Comparison of ENCODE assay signal across 16 mouse cellular contexts in the genomic region with DNA sequence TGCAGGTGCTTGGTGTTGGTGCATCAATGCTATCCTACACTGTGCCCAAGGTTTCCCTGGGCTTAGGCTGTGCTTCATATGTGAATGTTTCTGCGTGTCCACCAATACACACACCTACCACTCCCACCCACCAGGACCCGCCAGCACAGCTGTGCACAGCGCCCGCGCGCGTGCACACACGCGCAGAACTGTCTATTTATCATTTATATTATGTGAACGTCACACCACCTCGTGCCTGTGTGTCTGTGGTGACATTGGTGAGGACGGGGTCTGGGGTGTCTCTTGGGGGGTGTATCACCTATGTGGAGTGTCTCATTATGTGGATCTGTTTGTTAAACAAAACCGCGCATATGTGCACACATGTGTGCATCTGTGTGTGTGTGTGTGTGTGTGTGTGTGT. TPM values are rescaled to one million over a fixed set of nuclear protein-coding genes. Genes with fewer than 3 reads are reported as not detected.
DNase-seq lines count a peak whose midpoint lies in the region; ATAC-seq lines count a peak whose summit lies in the region.
"Had no signal": no experiment of that assay in that cellular context is flagged by ENCODE, and none has a peak within 500 bp of the region (broad histone marks: within the 10 kb centered on the region; RNA-seq: fewer than 3 reads in every experiment).

No protein-coding gene starts in this region.

- H3K4me2 ChIP-seq in forebrain, embryonic 16.5 days (ENCODE audit: low read length): peak overlapping the region; percentile 73
- H3K4me2 ChIP-seq in neural tube, embryonic 14.5 days (ENCODE audit: low read depth, low read length): peak overlapping the region; percentile 50
- no peak overlapping the region for H3K4me2 ChIP-seq in liver, embryonic 11.5 days

- peak; percentile 36 for ATAC-seq in forebrain, embryonic 16.5 days
- peak; percentile 63 for ATAC-seq in neural tube, embryonic 14.5 days (ENCODE audit: low read depth)
- ATAC-seq in liver, embryonic 11.5 days (replicated peaks; ENCODE audit: low FRiP score): no peak
- no peak for ATAC-seq in megakaryocyte, adult 5-6 weeks (ENCODE audit: poor library complexity, severe bottlenecking)

- 81% methylated on average over 14 of the region's 14 CpGs for WGBS in forebrain, embryonic 10.5 days
- WGBS in forebrain, embryonic 16.5 days: 54% methylated on average over 14 of the region's 14 CpGs
- WGBS in midbrain, embryonic 10.5 days: 78% methylated on average over 14 of the region's 14 CpGs
- whole genome bisulfite sequencing in neural tube, embryonic 14.5 days: 52% methylated on average over 14 of the region's 14 CpGs
- 70% methylated on average over 14 of the region's 14 CpGs for WGBS in liver, embryonic 11.5 days

- peaks cover 73% of the 10 kb centered on the region for H3K27me3 ChIP-seq in forebrain, embryonic 10.5 days (ENCODE audit: poor library complexity, severe bottlenecking)
- H3K27me3 ChIP-seq in forebrain, embryonic 16.5 days (replicated peaks; ENCODE audit: control insufficient read depth, insufficient read depth, low read length): peaks cover 2% of the 10 kb centered on the region
- H3K27me3 ChIP-seq in midbrain, embryonic 10.5 days (ENCODE audit: low read depth, poor library complexity, severe bottlenecking): peaks cover 93% of the 10 kb centered on the region
- H3K27me3 ChIP-seq in neural tube, embryonic 14.5 days (ENCODE audit: control insufficient read depth, insufficient read depth, low read length): no peaks in the 10 kb centered on the region
- H3K27me3 ChIP-seq in liver, embryonic 11.5 days (replicated peaks; ENCODE audit: control insufficient read depth, insufficient read depth, low read length): peaks cover 34% of the 10 kb centered on the region

- no peaks in the 10 kb centered on the region for H3K36me3 ChIP-seq in forebrain, embryonic 10.5 days (replicated peaks)
- no peaks in the 10 kb centered on the region for H3K36me3 ChIP-seq in forebrain, embryonic 16.5 days (ENCODE audit: control insufficient read depth, insufficient read depth)
- H3K36me3 ChIP-seq in midbrain, embryonic 10.5 days: no peaks in the 10 kb centered on the region
- H3K36me3 ChIP-seq in neural tube, embryonic 14.5 days (ENCODE audit: control insufficient read depth, insufficient read depth, low read length): no peaks in the 10 kb centered on the region
- no peaks in the 10 kb centered on the region for H3K36me3 ChIP-seq in liver, embryonic 11.5 days (ENCODE audit: control insufficient read depth, insufficient read depth, low read length)

- H3K9me3 ChIP-seq in forebrain, embryonic 10.5 days: peaks cover 6% of the 10 kb centered on the region; the same call in 1 of the 2 replicates
- H3K9me3 ChIP-seq in forebrain, embryonic 16.5 days (ENCODE audit: control insufficient read depth, low read length): peaks cover 2% of the 10 kb centered on the region; the same call in 1 of the 2 replicates
- H3K9me3 ChIP-seq in midbrain, embryonic 10.5 days (replicated peaks): peaks cover 7% of the 10 kb centered on the region; the same call in 1 of the 2 replicates
- H3K9me3 ChIP-seq in neural tube, embryonic 14.5 days (ENCODE audit: control insufficient read depth, low read length): no peaks in the 10 kb centered on the region
- peaks cover 3% of the 10 kb centered on the region for H3K9me3 ChIP-seq in liver, embryonic 11.5 days (ENCODE audit: control insufficient read depth, low read length)

- peaks cover 23% of the 10 kb centered on the region for H3K4me1 ChIP-seq in forebrain, embryonic 10.5 days
- H3K4me1 ChIP-seq in forebrain, embryonic 16.5 days (replicated peaks; ENCODE audit: control insufficient read depth, insufficient read depth, low read length): peaks cover 19% of the 10 kb centered on the region
- peaks cover 23% of the 10 kb centered on the region for H3K4me1 ChIP-seq in midbrain, embryonic 10.5 days
- H3K4me1 ChIP-seq in neural tube, embryonic 14.5 days (ENCODE audit: control insufficient read depth, insufficient read depth, low read length): 0 out of 2 replicates have a peak, but pooled peaks cover 3% of the 10 kb centered on the region
- H3K4me1 ChIP-seq in liver, embryonic 11.5 days (replicated peaks; ENCODE audit: control insufficient read depth, insufficient read depth, low read length): no peaks in the 10 kb centered on the region
- H3K4me1 ChIP-seq: megakaryocyte, embryonic 14.5 days had no signal

- H3K27ac ChIP-seq in forebrain, embryonic 10.5 days: peak overlapping the region; percentile 81
- peak overlapping the region; percentile 9 for H3K27ac ChIP-seq in forebrain, embryonic 16.5 days (ENCODE audit: low read length)
- peak overlapping the region; percentile 76; the same call in 1 of the 2 replicates for H3K27ac ChIP-seq in midbrain, embryonic 10.5 days (replicated peaks)
- peak overlapping the region; percentile 96 for H3K27ac ChIP-seq in neural tube, embryonic 14.5 days (ENCODE audit: low read depth, low read length)
- no peak overlapping the region for H3K27ac ChIP-seq in liver, embryonic 11.5 days (ENCODE audit: low read depth, low read length)

- H3K4me3 ChIP-seq in forebrain, embryonic 10.5 days: peak overlapping the region; percentile 52
- no peak overlapping the region; the same call in 1 of the 2 replicates for H3K4me3 ChIP-seq in forebrain, embryonic 16.5 days (replicated peaks; ENCODE audit: low read length)
- H3K4me3 ChIP-seq in midbrain, embryonic 10.5 days: 0 out of 2 replicates have a peak overlapping the region, but pooled peaks have one; percentile 48
- no peak overlapping the region for H3K4me3 ChIP-seq in neural tube, embryonic 14.5 days (ENCODE audit: low read depth, low read length)
- no peak overlapping the region for H3K4me3 ChIP-seq in liver, embryonic 11.5 days (ENCODE audit: low read depth, low read length)
- H3K4me3 ChIP-seq: megakaryocyte, embryonic 14.5 days had no signal

- no peak for DNase-seq in forebrain, embryonic 10.5 days (ENCODE audit: extremely low spot score, low spot score)
- no peak for DNase-seq in midbrain, embryonic 10.5 days (ENCODE audit: low spot score)
- no peak for DNase-seq in thymus, postnatal 4 days
- DNase-seq in liver, embryonic 11.5 days (ENCODE audit: low spot score): no peak
- DNase-seq: cerebellum, adult 18-20 months; heart, postnatal 36 days; kidney, adult 2 months; thymus, adult 18-20 months had no signal

- peak overlapping the region; percentile 68; the same call in 1 of the 2 replicates for H3K9ac ChIP-seq in forebrain, embryonic 16.5 days (replicated peaks; ENCODE audit: low read depth, low read length)
- H3K9ac ChIP-seq in neural tube, embryonic 14.5 days (replicated peaks; ENCODE audit: low read depth, low read length): no peak overlapping the region
- H3K9ac ChIP-seq in liver, embryonic 11.5 days (ENCODE audit: low read depth, low read length): no peak overlapping the region

RNA-seq across cellular contexts. Expression of a gene that starts 22.6 kb away (rescaled TPM):
- 21.3 and 24.8 TPM in 2 replicates for polyA plus RNA-seq in forebrain, embryonic 10.5 days (2016; fragmentation: Nextera tagmentation; extraction: Ambion mirVana)
- 3.8 and 7.0 TPM in 2 replicates for polyA plus RNA-seq in forebrain, embryonic 16.5 days (2015; fragmentation: Nextera tagmentation; extraction: Ambion mirVana)
- polyA plus RNA-seq in midbrain, embryonic 10.5 days (2016; fragmentation: Nextera tagmentation; extraction: Ambion mirVana): 23.5 and 30.5 TPM in 2 replicates
- polyA plus RNA-seq in neural tube, embryonic 14.5 days (2014; fragmentation: Nextera tagmentation; extraction: Ambion mirVana): 27.6 and 28.1 TPM in 2 replicates
- polyA plus RNA-seq in liver, embryonic 11.5 days (2014; fragmentation: Nextera tagmentation; extraction: Ambion mirVana): 0.05 TPM in 1 of 2 replicates, not detected in the other
- total RNA-seq in megakaryocyte, adult 5-6 weeks (2015): not detected in 2 replicates
- total RNA-seq in megakaryocyte, adult 5-6 weeks (2017): not detected in 2 replicates
- total RNA-seq: common myeloid progenitor, adult 5-6 weeks; heart, postnatal 36 days; left cerebral cortex, adult 18-20 months; neutrophil, adult 5-6 weeks had no signal
- polyA plus RNA-seq: kidney, adult 2 months; lung, embryonic 16.5 days had no signal

Comparison
In these comparisons a context has a peak if more than half of its experiments do, and no peak if none do; other contexts are left out.
1. H3K4me3 ChIP-seq: peak in forebrain, embryonic 10.5 days (single experiment) and midbrain, embryonic 10.5 days (single experiment); none in forebrain, embryonic 16.5 days (single experiment), neural tube, embryonic 14.5 days (single experiment) and liver, embryonic 11.5 days (single experiment).
2. ATAC-seq: peak in forebrain, embryonic 16.5 days (single experiment) and neural tube, embryonic 14.5 days (single experiment); none in liver, embryonic 11.5 days (single experiment) and megakaryocyte, adult 5-6 weeks (single experiment).